Mouse (Mus musculus) neural tube, embryonic 14.5 days (tissue): ENCODE data around the gene Cacna1d. TPM values are rescaled to one million over a fixed set of nuclear protein-coding genes. Genes with fewer than 3 reads are reported as not detected.
A peak's percentile ranks its signal among the peaks of the same experiment; 100 is the strongest.

Source experiments
- ATAC-seq: fragments of 200-750 bp; cut with Nextera tagmentation; 2 replicates; pipeline ENCODE4 v1.8.0; 2017; ENCODE audit warnings: low read depth, mild to moderate bottlenecking, moderate TSS enrichment, moderate library complexity
- H3K27ac ChIP-seq: fragments of 300-500 bp; sonication (generic); 2 replicates; pipeline ENCODE4 v1.5.1; 2014; ENCODE audit warnings: low read depth, mild to moderate bottlenecking, control low read depth, low read length, moderate library complexity, mixed read lengths
- H3K27me3 ChIP-seq: fragments of 300-500 bp; sonication (generic); 2 replicates; pipeline ENCODE4 v1.6.1; 2014; ENCODE audit warnings: low read length; ENCODE audit not compliant: control insufficient read depth, insufficient read depth
- H3K36me3 ChIP-seq: fragments of 300-500 bp; sonication (generic); 2 replicates; pipeline ENCODE4 v1.6.1; 2014; ENCODE audit warnings: low read length, mixed read lengths; ENCODE audit not compliant: control insufficient read depth, insufficient read depth
- H3K4me1 ChIP-seq: fragments of 300-500 bp; sonication (generic); 2 replicates; pipeline ENCODE4 v1.6.1; 2014; ENCODE audit warnings: low read length; ENCODE audit not compliant: control insufficient read depth, insufficient read depth
- H3K4me2 ChIP-seq: fragments of 300-500 bp; sonication (generic); 2 replicates; pipeline ENCODE4 v1.6.1; 2014; ENCODE audit warnings: mild to moderate bottlenecking, low read depth, low read length, control low read depth
- H3K4me3 ChIP-seq: fragments of 300-500 bp; sonication (generic); 2 replicates; pipeline ENCODE4 v1.5.1; 2014; ENCODE audit warnings: low read depth, low read length, control low read depth, mixed read lengths
- H3K9ac ChIP-seq: fragments of 300-500 bp; sonication (generic); replicated peaks from 2 replicates; pipeline ENCODE4 v1.6.1; 2014; ENCODE audit warnings: low read depth, mild to moderate bottlenecking, control low read depth, low read length, mixed read lengths
- H3K9me3 ChIP-seq: fragments of 300-500 bp; sonication (generic); 2 replicates; pipeline ENCODE4 v1.6.1; 2016; ENCODE audit warnings: low read length; ENCODE audit not compliant: control insufficient read depth
- WGBS: fragments of 180-500 bp; shearing (Covaris S2); extraction: QIAGEN DNeasy Blood & Tissue Kit; methylation state at CpG from one replicate; pipeline ENCODE4 v1.1.7; 2014; 5-methylcytosine and 5-hydroxymethylcytosine counted together
- polyA plus RNA-seq: library from polyadenylated mRNA; unstranded; fragments of >200 nt; fragmentation: Nextera tagmentation; extraction: Ambion mirVana; gene quantifications from 2 replicates; pipeline ENCODE4 v1.2.1, GENCODE M21; 2014

Gene Cacna1d
- polyA plus RNA-seq, 1 experiment from 2014 or later, result 23.9 TPM

GRCm38 (mm10) chr14:30354127-30354463, 137.2 kb downstream of the Cacna1d start:
- Histone ChIP-seq H3K27ac (peak overlapping the region; percentile 85), H3K9ac (peak overlapping the region; percentile 81), H3K27me3 (peaks cover 2% of the 10 kb centered on the region; the same call in 1 of the 2 replicates), H3K9me3 (no peaks in the 10 kb centered on the region), H3K4me2 (peak overlapping the region; percentile 91), H3K4me1 (no peaks in the 10 kb centered on the region; the same call in none of the 2 replicates), H3K36me3 (no peaks in the 10 kb centered on the region), H3K4me3 (peak overlapping the region; percentile 59)
- WGBS, result 6% methylated on average over 8 of the region's 8 CpGs
- peak; percentile 52 for ATAC-seq

DNA sequence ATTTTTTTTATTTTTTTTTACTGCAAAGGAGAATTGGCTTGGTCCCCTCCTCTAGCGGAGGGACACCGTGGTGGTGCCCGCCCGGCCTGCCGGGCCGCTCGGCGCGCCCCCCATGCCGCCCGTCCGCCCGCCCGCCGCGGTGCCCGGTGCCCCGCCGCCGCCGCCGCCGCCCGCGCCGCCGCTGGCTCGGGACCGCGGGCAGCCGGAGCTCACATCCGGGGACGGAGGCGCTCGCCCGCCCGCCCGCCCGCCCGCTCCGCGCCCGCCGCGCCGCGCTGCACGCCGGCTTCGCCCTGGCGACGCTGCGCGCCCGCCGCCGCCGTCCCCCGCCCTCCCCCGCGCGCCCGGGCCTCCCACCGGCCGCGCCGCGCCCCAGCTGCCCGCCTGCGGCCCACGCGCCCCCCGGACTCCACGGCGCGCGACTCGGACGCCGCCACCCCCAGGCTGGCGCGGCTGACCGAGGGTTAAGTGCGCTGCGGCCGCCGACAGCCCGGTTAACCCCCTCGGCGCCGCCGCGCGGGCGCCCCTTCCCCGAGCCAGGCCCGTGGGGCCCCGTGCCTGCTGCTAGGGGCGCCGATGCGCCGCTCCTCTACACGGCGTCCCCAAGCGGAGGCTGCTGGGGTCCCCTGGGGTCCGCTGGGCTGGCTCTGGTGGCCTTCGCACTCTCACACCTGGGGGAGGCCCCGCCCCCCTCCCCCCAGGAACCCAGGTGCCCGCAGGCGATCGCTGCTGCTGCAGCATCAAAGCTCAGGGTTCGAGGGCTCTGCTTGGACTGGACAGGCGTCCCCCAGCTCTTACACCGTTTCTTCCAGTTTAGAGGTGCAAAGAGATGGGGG, 137.7 kb downstream of the Cacna1d start:
- no peaks in the 10 kb centered on the region for H3K36me3 ChIP-seq
- H3K9ac ChIP-seq, result peak overlapping the region; percentile 81
- WGBS, result under 1% methylated on average over 39 of the region's 114 CpGs
- no peaks in the 10 kb centered on the region for H3K9me3 ChIP-seq
- H3K27ac ChIP-seq, result peak overlapping the region; percentile 85
- H3K4me1 ChIP-seq, result no peaks in the 10 kb centered on the region; the same call in none of the 2 replicates
- H3K27me3 ChIP-seq, result peaks cover 2% of the 10 kb centered on the region; the same call in 1 of the 2 replicates
- peak; percentile 78 for ATAC-seq
- H3K4me2 ChIP-seq, result peak overlapping the region; percentile 91
- H3K4me3 ChIP-seq, result peak overlapping the region; percentile 59

DNA sequence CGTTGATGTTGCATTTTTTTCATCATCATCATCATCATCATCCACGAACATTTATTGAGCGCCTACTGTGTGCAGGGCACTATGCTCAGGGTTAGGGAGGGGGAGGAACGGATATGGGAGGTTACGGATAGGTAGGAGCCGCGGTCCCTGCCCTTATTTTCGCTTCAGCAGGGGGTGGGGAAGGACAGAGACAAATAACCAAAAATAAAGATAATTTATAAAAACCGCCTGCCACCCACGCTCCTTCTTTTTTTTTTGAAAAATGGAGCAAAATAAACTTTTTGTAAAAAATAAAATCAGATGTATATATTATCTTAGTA, 138.3 kb downstream of the Cacna1d start:
- Histone ChIP-seq H3K4me1 (no peaks in the 10 kb centered on the region; the same call in none of the 2 replicates), H3K4me2 (peak overlapping the region; percentile 91), H3K27ac (no peak overlapping the region), H3K9me3 (no peaks in the 10 kb centered on the region), H3K9ac (peak overlapping the region; percentile 81), H3K27me3 (peaks cover 2% of the 10 kb centered on the region; the same call in 1 of the 2 replicates), H3K36me3 (no peaks in the 10 kb centered on the region), H3K4me3 (peak overlapping the region; percentile 59)
- 0 out of 2 replicates have a peak, but pooled peaks have one; percentile 4 for ATAC-seq
- whole genome bisulfite sequencing, result under 1% methylated on average over 10 of the region's 10 CpGs

- H3K36me3 ChIP-seq, result no peaks in the 10 kb centered on the region
- no peak overlapping the region for H3K27ac ChIP-seq
- 3% methylated on average over 31 of the region's 31 CpGs for WGBS
- H3K4me1 ChIP-seq, result no peaks in the 10 kb centered on the region; the same call in none of the 2 replicates
- ATAC-seq, result peak; percentile 26
- peak overlapping the region; percentile 81 for H3K9ac ChIP-seq
- H3K9me3 ChIP-seq, result no peaks in the 10 kb centered on the region
- H3K4me2 ChIP-seq, result peak overlapping the region; percentile 91
- peaks cover 2% of the 10 kb centered on the region; the same call in 1 of the 2 replicates for H3K27me3 ChIP-seq
- H3K4me3 ChIP-seq, result peak overlapping the region; percentile 59
These were observed 138.9 kb downstream of the Cacna1d start for GRCm38 (mm10) chr14:30352061-30352950.

- 83% methylated on average over 6 of the region's 6 CpGs for WGBS
- H3K36me3 ChIP-seq, result no peaks in the 10 kb centered on the region
- no peak for ATAC-seq
- H3K27ac ChIP-seq, result no peak overlapping the region
- H3K27me3 ChIP-seq, result peaks cover 2% of the 10 kb centered on the region; the same call in 1 of the 2 replicates
- H3K4me3 ChIP-seq, result no peak overlapping the region
- H3K4me1 ChIP-seq, result no peaks in the 10 kb centered on the region; the same call in none of the 2 replicates
- H3K9me3 ChIP-seq, result no peaks in the 10 kb centered on the region
- no peak overlapping the region for H3K4me2 ChIP-seq
- no peak overlapping the region for H3K9ac ChIP-seq
These were observed 141.0 kb downstream of the Cacna1d start for GRCm38 (mm10) chr14:30350285-30350684.

- no peaks in the 10 kb centered on the region for H3K4me1 ChIP-seq
- ATAC-seq, result no peak
- no peak overlapping the region for H3K4me3 ChIP-seq
- no peak overlapping the region for H3K4me2 ChIP-seq
- H3K27me3 ChIP-seq, result no peaks in the 10 kb centered on the region
- no peak overlapping the region for H3K9ac ChIP-seq
- H3K36me3 ChIP-seq, result no peaks in the 10 kb centered on the region
- H3K9me3 ChIP-seq, result no peaks in the 10 kb centered on the region
- no peak overlapping the region for H3K27ac ChIP-seq
- WGBS, result 74% methylated on average over 8 of the region's 8 CpGs
These were observed 146.0 kb downstream of the Cacna1d start for GRCm38 (mm10) chr14:30344948-30345865.

GRCm38 (mm10) chr14:30343740-30344139, 147.5 kb downstream of the Cacna1d start:
- ATAC-seq, result no peak
- Histone ChIP-seq H3K4me2 (no peak overlapping the region), H3K27me3 (no peaks in the 10 kb centered on the region), H3K4me3 (no peak overlapping the region), H3K36me3 (no peaks in the 10 kb centered on the region), H3K4me1 (no peaks in the 10 kb centered on the region), H3K9me3 (no peaks in the 10 kb centered on the region), H3K9ac (no peak overlapping the region), H3K27ac (no peak overlapping the region)
- 88% methylated on average over 7 of the region's 7 CpGs for WGBS

DNA sequence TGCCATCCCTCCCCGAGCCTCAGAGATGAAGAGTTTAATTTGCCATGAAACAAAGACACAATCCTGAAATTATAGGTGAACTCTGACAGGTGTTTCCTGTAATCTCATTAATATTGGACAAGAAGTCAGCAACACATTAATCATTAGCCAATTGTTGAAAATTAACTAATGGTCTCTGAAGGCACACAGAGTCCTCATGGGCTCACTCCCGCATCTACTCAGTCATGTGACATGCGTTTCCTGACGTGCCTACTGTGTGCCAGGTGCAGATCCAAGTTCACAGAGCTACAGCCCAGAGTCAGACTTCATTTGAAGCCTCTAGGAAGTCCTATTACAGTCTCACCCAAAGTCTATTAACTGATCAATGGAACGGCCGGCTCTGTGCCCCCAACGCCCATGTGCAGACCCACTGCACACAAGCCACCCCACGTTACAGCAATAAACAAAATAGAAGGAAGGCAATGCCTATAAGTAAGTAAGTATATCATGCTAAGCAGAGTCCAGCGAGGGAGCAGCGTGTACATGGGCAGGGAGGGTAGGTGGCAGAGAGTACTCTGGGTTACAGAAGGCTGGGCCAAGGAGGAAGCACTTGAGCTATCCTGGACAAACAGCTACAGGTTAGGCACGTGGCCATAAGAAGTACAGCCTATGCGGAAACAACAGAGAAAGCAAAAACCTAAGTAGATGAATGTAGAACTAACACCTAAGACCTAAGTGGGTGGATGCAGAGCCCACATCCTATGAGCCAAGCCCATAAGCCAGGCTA, 149.2 kb downstream of the Cacna1d start:
- H3K27ac ChIP-seq, result no peak overlapping the region
- H3K4me1 ChIP-seq, result no peaks in the 10 kb centered on the region
- WGBS, result 86% methylated on average over 12 of the region's 12 CpGs
- H3K9ac ChIP-seq, result no peak overlapping the region
- H3K36me3 ChIP-seq, result no peaks in the 10 kb centered on the region
- no peak overlapping the region for H3K4me3 ChIP-seq
- H3K9me3 ChIP-seq, result no peaks in the 10 kb centered on the region
- no peak for ATAC-seq
- no peak overlapping the region for H3K4me2 ChIP-seq
- no peaks in the 10 kb centered on the region for H3K27me3 ChIP-seq
